Mouse (Mus musculus) forelimb bud, embryonic 11.5 days (tissue): ENCODE data around the gene Spata20.

ENCODE experiments used
- DNase-seq: peaks from one replicate; pipeline ENCODE4 v3.0.0-alpha.2; 2012; ENCODE audit warnings: low read depth, low spot score

Gene Spata20

DNA sequence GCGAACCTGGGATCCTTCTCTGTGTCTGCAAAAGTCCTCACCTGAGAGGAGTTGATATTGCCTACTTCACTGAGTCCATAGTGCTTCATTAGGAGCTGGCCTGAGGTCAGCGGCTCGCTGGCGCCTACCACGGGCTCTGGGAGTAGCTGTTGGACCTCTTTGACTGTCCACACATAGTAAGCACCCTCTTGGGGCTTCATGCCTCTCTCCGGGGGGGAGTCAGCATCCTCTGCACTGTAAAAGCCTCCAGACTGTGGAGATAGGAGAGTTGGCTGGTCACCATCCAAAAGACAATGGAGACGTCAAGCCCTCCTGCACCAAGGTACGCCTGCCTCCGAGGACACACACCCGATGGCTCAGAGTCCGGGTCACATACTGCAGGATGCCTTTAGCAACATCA, 3.2 kb downstream of the Spata20 start:
- DNase-seq, result no peak

DNA sequence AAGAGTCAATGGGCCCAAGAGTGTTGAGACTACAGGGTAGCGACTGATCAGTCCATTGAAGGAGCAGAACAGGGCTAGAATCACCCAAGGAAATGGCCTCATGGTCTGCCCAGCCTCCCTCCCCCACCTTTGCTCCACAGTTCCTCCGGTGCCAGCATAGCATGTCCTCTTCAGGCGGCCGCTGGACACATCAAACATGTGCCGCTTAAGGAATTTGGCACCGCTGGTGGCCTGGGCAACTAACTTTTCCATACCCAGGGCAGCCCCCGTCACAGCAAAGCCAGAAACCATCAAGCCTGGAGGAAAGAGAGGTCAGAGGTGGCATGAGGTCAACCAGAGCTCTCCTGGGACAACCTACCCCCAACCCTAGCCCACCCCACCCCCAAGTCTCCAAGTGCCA, 4.0 kb downstream of the Spata20 start:
- no peak for DNase-seq

DNA sequence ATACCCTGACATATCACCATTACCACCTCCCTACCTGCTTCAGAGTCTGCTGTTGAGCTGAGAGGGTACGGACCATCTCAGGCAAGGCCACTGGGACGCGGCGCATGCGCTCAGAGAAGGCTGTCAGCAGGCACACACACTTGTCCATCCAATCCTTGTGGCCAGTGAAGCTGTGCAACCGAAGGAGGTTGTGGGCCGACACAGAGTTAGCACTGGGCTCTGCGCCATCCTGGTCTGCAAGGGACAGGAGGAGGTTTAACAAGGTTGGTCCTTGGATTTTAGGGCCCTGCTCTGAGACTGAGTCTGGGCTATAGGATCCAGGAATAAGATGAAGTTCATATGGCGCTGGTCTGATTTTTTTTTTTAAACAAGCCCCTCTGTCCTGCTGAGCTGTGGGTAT, 5.6 kb downstream of the Spata20 start:
- DNase-seq, result no peak

DNA sequence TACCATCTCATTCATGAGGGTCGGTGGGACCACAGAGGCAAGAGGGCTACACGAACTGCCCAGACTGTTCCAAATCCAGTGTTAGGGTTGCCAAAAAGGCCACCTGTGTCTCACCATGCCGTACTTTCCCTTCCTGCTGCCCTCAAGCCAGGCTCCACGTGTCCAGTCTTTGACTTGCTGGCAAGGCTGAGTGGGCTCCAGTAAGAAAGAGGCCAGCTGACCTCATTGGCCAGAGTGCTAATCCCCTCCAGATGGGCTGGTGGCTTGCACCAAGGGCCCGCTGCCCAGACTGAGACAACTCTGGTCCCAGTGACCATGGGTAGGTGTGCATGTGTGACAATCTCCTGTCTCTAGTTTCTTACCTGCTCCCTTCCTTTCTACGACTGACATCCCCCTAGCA, 8.3 kb downstream of the Spata20 start:
- no peak for DNase-seq

DNA sequence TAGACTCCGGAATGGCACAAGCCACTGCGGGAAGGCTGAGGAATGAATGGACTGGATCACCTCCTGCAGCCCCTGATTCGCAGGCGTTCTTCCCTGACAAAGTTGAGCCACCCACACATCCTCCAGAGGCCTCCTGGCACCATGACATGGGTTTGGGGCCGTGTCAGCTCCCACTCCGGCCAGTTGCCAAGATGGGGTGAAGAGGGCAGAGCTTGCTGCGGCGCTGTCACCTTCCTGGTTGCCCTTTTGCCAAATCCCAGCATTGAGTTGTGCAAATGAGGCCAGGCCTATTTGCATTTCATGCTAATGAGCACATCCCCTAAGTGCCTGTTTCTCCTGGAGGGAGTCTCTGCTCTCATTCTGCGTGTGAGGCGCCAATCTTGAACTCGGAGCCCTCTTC, 10.3 kb downstream of the Spata20 start:
- DNase-seq, result no peak

DNA sequence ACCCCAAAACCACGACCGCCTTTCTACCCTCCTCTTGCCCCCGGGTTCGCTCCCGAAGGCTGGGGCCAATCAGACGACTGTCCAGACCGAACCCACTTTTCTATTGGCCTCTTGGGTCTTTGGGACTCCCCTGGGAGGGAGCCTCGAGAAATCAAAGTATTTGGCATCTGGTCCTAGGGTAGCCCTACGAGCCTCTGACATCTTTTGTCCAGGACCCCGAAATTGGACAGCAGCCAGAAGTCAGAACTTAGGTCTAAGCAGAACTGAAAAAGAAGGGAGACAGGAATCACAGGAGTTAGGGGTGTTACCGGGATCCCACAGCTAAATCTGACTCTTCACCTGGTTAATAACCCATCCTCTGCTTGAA, 11.5 kb downstream of the Spata20 start:
- DNase-seq, result no peak

DNA sequence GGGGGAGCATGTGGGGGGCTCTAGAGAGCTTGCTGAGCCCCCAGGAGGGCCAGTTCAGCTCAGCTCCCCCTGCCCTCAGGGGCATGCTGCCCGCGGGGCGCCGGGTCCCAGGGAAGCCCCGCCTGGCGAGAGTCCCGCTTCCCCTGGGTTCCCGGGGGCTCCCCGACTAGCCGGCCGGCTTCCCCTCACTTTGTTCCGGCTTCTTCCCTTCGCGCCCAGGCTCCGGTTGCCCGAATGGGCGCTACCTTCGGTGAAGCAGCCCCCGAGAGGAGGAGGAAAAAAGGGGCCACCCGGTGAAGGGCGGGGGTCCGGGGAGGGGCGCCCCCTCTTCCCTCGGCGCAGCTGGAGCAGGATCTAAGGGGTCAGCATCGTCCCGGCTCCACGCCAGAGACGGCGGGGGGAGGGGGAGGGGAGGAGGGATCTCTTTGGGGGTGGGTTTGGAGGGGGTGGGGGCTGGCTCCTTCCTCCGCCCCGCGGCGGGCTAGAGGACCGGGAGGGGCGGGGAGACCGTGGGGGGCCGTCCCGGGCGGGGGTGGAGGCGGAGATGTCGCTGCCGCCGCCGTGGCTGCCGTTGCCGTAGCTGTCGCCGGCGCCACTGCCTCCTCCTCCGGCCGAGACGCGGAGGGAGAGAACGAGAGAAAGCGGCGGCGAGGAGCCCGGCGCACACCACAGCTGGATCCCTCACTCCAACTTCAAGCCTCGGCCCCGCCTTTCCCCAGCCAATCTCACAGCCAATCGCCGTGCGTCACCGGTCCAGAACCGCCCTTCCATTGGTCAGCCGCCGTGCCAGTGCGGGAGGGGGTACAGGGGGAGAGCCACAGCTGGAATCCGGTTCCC, 12.1 kb downstream of the Spata20 start, which contains the start of gene Cacna1g:
Gene Cacna1g, minus strand, starts transcription at position 492 of the 837 bp plus-strand sequence.
- DNase-seq, result peak; percentile 88

DNA sequence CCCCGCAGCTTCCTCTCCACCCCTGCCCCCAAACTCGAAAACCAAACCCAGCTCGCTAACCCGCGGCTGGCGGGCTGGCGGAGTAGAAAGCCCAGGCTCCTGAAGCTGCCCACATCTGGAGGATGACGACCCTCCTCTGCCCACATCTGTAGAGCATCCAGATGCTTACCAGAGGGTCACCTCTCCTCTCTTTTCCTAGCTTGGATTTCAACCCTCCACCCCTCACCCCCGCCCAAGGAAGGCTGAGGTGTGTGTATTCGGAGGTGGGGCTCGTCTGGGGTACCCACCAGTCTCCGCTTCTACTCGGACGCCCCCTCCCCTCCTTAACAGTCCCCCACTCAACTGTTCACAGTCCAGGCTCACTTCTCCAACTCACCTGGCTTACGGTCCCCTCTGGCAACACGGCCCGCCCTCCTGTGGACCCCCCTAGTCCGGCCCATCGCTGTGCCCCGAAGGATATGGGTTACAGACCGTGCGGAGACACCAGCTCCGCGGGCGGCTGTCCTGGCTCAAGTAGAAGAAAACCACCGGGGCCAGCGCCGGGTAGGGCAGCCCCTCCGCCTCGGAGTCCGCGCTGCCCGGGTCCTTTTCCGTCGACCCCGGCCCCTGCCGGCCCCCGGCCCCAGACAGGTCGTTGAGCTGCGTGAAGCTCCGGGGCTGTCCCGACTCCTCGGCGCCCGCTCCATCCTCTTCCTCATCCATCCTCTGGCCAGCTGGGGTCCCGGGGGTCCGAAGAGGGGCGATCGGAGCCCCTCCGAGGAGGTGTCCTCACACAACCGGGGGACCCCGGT, 12.9 kb downstream of the Spata20 start:
- no peak for DNase-seq

DNA sequence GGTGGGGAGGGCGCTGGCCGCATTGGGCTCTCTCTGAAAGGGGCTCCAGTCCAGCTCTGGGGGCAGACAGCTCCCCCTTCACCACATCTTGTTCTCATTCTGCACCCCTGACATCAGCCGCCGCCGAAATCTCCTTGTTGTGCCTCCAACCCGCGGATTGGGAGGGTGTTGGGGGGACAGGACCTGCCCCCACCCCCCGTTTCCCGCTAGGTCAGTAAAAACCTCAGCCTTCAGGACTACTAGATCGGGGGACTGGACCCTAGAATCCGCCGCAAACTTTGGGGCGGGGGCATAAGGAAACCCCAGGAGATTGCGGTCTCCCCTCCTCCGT, 13.4 kb downstream of the Spata20 start:
- DNase-seq, result no peak

DNA sequence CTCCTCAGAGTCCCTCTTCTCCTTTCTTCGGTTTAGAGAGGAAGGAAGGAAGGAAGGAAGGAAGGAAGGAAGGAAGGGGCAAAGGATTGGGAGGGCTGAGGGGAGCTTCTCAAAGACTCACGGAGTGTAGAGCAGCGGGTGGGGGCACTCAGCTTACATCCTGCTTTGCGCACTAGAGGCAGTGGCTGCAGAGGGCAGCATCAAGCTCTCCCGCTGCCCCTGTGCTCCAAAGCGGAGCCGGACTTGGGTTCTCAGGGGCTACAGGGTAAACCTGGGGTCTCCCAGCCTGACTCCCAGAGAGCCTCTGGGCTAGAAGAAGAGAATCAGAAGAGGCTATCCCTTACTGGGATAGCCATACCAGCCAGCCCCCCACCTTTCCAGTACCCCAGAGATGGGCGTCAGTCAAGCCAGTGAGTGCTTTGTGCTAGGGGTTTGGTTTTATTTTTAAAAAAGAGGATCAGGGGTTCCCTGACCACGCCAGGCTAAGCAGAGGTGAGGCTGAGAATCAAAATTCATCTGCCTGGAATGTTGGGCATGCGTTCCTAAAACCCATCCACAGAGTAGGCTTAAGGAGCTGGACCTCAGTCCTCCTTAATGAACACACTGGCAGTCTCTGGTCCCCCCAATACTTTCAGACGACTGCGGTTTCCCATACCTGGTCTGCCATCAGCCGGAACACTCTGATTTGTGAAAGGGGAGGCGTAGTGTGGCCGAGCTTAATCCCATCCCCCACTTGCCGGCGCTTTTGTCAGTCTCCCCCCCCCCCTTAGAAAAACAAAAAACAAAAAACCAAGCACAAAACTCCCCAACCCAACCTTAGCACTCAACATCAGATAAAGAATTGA, 14.0 kb downstream of the Spata20 start:
- no peak for DNase-seq

DNA sequence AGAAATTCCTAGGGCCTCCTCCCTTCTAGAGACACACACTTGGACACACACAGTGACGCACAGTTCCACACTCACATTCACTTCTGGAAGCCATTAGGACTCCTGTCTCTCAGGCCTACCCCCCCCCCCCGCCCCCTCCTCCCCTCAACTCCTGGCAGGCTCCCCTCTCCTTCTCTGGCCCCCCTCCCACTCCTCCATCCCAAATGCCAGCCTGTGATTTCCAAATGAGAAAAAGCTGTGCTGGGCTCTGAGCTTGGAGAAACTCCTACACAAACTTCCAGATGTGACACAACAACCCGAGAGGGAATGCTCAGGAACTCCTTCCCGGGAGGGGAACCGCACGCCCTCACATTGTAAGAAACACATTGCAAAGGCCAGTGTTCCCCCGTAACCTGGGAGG, 15.6 kb downstream of the Spata20 start:
- DNase-seq, result peak; percentile 84

DNA sequence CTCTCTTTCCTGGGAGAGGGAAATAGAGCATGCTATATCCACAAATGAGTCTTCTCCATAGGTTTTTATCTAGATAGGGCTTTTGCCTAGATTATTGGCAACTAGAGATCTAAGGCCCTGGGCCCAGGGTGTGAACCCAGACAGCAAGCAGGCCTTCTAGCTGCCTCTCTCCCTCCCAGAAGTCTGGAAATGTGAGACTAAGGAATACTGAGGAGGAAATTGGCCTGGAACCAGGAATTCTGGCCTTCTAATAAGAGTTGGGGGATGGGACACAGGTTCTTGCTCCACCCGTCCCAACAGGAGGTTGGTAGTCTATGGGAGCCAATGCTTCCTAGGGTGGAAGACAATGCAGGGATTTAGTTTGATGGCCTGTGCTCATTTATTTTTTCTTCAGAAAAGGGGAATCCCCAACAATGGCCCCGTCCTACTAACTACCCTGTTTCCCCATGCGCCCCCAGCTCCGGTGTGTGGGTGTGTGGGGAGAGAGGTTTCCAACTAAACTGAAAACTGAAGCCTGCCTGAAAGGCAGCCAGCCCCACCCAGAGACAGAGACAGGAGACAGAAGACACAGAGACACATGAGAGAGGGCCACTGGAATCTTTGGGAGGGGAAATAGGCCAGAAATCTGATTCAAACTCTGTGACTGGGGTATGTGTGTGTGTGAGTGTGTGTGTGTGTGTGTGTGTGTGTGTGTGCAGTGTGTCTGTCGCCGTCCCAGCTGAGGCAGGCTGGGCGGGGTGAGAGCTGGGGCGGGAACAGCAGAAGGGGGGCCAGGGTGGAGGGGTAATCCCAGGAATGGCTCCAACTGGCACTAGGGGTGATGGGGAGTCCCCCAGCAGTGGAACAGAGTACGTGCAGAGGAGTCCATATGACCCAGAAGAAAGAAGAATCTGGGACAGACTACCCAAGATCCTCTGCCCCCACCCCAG, 16.6 kb downstream of the Spata20 start:
- DNase-seq, result no peak

DNA sequence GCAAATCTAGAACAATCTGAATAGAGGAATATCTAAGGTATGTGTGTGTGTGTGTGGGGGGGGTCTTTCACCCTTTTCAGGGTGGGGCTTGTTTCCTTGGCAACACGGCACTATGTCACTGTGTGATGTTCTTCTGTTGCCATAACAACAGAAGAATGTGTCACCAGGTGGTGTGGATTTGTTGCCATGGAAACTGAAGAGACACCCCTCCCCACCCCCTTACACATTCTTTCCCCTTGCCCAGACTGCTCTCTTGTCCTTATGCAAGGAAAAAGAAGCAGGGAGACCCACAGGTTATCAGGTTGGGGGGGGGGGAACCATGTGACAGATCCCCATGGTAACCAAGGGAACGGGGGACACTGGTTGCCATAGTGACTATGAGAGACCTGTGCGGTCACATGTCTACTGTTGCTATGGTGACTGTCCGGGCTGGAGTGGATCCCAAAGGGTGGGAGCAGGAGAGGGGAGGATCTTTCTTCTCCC, 17.4 kb downstream of the Spata20 start:
- DNase-seq, result peak; percentile 82

DNA sequence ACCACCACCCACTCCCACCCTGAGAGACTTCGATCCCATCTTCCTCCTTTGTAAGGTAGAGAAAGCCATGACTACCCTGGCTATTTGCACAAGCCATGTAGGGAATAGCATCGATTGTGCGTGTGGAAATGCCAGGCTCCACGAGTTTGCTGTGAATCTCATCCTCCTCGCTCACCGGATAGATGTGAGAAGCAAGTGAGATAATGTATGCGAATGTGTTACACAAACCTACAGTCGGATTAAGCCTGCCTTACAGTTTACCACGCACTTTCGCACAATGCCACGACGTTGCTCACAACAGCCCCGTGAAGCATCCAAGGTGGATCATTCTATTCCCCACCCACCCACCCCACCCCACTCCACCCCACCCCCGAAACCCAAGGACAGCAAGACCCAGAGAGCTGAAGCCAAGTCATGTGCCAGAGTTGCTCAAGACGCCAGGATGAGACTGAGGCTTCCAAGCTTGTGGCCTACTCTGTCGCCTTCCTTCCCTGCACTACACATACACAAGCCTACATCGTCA, 19.6 kb downstream of the Spata20 start:
- DNase-seq, result no peak

DNA sequence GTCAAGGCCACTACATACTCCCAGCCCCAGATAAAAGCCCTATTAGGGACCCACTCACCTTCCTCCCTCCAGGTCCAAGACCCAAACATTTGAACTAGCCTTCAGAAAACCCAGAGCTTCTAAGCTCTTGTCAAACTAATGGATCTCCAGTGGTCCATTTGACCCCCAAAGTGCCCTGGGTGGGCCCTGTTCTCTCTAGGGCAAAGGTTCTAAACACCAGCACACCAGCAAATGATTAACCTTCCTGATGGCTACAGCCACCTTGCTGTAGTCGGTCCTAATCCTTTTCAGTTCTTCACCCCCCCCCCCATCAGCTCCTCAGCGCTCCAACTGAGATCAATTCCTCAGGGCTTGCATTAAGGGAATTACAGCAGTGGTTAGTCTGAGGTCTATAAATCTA, 21.8 kb downstream of the Spata20 start:
- DNase-seq, result no peak

DNA sequence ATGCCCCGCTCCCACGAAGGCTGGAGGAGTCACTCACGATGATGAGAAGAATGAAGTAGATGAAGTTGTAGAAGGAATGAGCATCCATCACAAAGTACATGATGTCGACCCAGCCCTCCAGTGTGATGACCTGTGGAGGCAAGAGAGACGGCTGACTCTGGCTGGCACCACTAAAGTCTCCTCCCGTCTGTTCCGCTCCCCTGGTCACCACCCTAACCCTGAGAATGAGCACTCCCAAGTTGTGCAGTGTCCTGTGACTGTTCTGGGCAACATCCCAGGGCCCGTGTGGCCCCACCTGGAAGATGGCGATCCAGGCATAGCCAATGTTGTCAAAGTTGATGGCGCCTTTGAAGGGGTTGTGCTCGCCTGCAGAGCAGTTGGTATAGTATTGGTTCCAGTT, 24.1 kb downstream of the Spata20 start:
- no peak for DNase-seq

DNA sequence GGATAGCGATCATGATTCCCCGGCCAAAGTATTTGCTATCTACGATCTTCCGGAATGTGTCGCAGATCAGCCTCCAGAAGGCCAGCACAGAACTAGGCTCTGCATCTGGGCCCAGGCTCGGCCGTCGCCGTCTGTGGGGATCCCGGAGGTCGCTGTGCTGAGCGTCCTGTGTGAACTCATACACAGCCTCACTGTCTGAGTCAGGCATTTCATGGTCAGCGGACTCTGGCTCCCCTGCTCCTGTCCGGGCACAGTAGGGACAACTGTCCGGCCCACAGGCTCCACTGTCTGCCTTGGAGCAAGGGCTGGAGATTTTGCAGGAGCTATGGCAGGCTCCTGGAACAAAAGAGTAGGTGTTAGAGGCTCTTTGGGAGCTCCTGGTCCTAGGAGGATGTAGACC, 29.0 kb downstream of the Spata20 start:
- no peak for DNase-seq

DNA sequence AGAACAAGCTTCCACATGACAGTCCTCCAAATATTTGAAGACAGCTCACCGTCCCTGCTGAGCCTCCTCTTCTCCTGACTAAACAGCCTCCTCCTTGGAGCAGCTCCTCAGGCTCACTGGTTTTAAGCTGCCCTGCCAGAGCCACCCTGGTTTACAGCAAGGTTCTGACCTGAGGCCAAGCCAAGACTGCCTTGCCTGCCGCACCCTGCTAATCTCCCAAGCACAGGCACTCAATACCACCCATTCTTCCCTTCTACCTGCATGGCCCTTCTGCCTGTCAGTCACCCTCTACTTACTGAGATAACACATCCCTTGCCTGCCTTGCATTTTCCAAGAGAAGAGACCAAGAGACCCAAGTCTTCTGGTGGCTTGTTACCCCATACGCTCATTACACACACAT, 29.6 kb downstream of the Spata20 start:
- DNase-seq, result no peak

DNA sequence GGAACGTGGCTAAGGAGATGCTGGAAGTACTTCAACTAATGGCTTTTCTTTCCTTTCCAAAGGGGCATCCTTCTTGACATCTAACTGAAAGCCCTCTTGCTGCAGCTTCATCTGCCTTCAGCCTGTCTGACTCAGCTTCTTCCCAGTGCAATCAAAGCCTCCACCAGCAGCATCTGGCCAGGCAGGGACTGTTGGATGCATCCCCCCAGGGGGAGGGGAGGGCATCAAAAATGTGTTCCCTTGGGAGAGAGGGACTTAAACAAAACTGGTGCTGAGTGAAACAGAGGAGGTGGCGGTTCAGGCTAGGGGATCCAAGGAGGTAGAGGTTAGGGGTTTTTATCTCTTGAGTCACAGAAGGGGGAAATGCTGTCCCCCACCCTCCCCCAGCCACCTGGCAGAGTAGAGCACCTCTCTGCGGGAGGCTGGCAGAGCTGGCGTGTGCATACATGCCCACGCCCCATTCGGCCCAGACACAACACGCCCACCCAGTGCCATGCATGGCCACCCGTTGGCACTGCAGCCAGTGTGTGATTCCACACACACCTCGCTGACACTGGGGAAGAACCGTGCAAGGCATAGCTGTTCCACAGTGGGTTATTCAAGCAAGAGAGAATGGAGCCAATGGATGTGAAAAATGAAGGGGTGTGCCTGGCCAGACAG, 30.7 kb downstream of the Spata20 start:
- DNase-seq, result no peak

DNA sequence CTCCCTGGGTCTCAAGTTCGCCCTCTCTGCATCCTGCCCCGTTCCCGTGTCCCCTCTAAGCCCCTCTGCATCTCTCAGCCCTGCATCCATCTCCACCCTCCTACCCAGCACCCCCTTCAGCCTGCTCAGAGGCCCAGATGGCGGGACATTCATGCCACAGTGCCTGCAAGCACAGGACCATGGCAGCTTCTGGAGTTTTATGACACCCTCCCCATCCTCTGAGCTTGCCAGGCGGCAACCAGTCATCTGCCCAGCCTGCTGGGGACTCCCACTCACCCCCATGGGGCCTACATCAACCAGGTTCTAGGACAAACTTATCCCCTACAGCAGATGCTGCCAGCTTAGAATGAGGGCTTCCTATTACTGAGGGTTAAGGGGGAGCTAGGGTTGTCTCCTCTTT, 31.2 kb downstream of the Spata20 start:
- no peak for DNase-seq
